Mouse (Mus musculus): Measurements from ENCODE around the gene Gcgr. TPM values are rescaled to one million over a fixed set of nuclear protein-coding genes. Genes with fewer than 3 reads are reported as not detected.

Gene Gcgr
- polyA plus RNA-seq, 1 experiment, result not detected

DNA sequence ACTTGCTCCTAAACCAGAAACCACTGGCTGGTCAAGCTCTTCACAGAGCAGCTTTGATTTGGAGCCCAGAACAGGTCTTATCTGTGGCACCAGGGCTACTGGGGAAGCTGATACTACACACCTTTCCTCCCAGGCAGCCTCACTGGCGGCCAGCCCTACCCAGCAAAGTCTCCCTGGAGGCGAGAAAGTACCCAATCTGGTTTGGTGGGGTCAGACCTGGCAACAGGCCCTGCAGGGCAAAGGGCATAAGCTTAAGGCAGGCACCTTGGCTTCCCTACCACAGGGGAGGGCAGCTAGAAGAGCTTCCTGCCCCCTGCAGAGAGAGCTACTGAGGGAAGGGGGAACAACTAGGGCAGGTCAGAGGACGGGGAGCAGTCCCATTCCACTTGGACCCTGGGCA is 30.1 kb upstream of the Gcgr start:
- TF ChIP-seq POLR2A (IDR thresholded peaks at IDR 0.05; ENCODE audit: insufficient read depth, low read depth, low read length) (no peak), CTCF (IDR thresholded peaks at IDR 0.05; ENCODE audit: insufficient read depth, low read depth, low read length) (no peak)
- no peaks in the 10 kb centered on the region for H3K4me1 ChIP-seq (ENCODE audit: control insufficient read depth, insufficient read depth, low read length)
- no peak overlapping the region for H3K4me3 ChIP-seq (ENCODE audit: insufficient read depth, low read depth, low read length)
- H3K27ac ChIP-seq (ENCODE audit: insufficient read depth, low read depth, low read length), result no peak overlapping the region
- 27% methylated on average over 3 of the region's 3 CpGs for WGBS

DNA sequence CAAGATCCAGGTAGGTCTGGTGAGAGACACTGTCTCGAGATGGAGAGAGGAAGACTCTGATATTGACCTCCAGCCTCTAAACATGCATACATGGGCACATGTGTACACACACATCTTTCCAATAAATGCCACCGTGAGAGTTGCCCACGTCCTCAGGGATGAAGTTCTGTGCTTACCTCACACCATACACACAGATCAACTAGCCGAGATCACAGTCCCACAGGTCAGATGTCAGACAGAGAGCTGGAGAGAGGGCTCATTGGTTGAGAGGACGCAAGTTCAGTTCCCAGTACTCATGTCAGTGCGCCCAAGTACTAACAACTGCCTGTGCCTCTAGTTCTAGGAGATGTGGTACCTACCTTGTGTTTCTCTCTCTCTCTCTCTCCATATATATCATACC is 29.5 kb upstream of the Gcgr start:
- Histone ChIP-seq H3K4me3 (ENCODE audit: insufficient read depth, low read depth, low read length) (no peak overlapping the region), H3K4me1 (ENCODE audit: control insufficient read depth, insufficient read depth, low read length) (no peaks in the 10 kb centered on the region), H3K27ac (ENCODE audit: insufficient read depth, low read depth, low read length) (no peak overlapping the region)
- 56% methylated on average over 6 of the region's 6 CpGs for WGBS
- TF ChIP-seq POLR2A (IDR thresholded peaks at IDR 0.05; ENCODE audit: insufficient read depth, low read depth, low read length), result no peak
- no peak for TF ChIP-seq CTCF (IDR thresholded peaks at IDR 0.05; ENCODE audit: insufficient read depth, low read depth, low read length)

DNA sequence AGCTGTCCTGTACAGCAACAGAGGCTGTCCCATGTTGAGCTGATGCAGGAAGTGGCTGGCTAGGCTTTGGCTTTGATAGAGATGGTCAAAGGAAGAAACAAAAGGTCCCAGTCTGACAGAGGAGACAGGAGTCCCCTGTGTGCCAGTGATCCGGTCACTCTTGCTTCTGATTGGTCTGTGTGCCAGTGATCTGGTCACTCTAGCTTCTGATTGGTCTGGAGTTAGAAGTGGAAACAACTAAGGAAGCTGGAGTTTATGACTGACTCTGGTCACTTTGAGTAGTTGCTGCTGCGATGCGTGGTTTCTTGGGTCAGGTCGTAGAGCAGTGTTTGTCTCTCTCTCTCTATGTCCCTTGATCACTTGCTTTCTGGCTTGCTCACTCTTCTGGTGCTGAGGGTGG is 28.8 kb upstream of the Gcgr start:
- no peak overlapping the region for H3K4me3 ChIP-seq (ENCODE audit: insufficient read depth, low read depth, low read length)
- 88% methylated on average over 4 of the region's 4 CpGs for WGBS
- no peaks in the 10 kb centered on the region for H3K4me1 ChIP-seq (ENCODE audit: control insufficient read depth, insufficient read depth, low read length)
- no peak overlapping the region for H3K27ac ChIP-seq (ENCODE audit: insufficient read depth, low read depth, low read length)
- TF ChIP-seq POLR2A (IDR thresholded peaks at IDR 0.05; ENCODE audit: insufficient read depth, low read depth, low read length) (no peak), CTCF (IDR thresholded peaks at IDR 0.05; ENCODE audit: insufficient read depth, low read depth, low read length) (no peak)

DNA sequence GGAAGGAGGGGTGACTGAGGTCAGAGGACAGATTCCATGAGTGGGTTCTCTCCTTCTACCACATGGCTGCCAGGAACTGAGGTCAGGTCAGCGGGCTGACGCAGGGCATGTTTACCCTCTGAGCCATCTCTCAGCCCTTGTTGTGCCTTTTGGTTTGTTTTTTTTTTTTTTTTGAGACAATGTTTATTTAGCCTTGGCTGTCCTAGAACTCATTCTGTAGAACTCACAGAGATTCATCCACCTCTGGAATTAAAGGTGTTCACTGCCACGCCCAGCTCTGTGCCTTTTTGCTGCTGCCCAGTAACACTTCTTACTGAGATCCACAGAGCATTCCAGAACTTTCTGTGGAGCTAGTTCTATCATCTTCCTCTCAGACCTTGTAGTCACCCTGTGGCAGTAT is 24.8 kb upstream of the Gcgr start:
- no peak for TF ChIP-seq CTCF (IDR thresholded peaks at IDR 0.05; ENCODE audit: insufficient read depth, low read depth, low read length)
- no peak for TF ChIP-seq POLR2A (IDR thresholded peaks at IDR 0.05; ENCODE audit: insufficient read depth, low read depth, low read length)
- WGBS, result 98% methylated on average over 3 of the region's 3 CpGs
- H3K4me1 ChIP-seq (ENCODE audit: control insufficient read depth, insufficient read depth, low read length), result peaks cover 3% of the 10 kb centered on the region

DNA sequence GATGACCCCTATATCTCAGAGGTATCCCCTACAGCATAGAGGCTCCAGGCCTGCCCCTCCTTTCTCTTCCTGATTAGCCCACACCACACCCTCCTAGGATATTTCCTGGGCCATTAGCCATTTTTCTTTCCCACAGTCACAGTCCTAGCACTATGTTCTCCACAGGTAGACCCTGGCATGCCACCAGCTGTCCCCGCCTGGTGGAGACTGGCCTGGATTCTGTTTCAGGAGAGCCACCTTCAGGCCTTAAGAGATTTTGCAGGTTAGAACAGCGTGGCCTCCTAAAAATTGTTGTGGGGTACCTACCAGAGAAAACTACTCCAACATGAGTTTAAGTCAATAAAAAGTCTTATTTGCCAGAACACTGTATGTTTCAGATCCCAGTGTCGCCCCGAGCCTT is 23.6 kb upstream of the Gcgr start:
- WGBS, result 69% methylated on average over 4 of the region's 4 CpGs
- TF ChIP-seq POLR2A (IDR thresholded peaks at IDR 0.05; ENCODE audit: insufficient read depth, low read depth, low read length), result no peak
- TF ChIP-seq CTCF (IDR thresholded peaks at IDR 0.05; ENCODE audit: insufficient read depth, low read depth, low read length), result no peak
- Histone ChIP-seq H3K4me3 (ENCODE audit: insufficient read depth, low read depth, low read length) (no peak overlapping the region), H3K4me1 (ENCODE audit: control insufficient read depth, insufficient read depth, low read length) (peaks cover 5% of the 10 kb centered on the region), H3K27ac (ENCODE audit: insufficient read depth, low read depth, low read length) (no peak overlapping the region)

More for the DNA sequence above, 24.8 kb upstream of the Gcgr start:
- Histone ChIP-seq H3K4me3 (ENCODE audit: insufficient read depth, low read depth, low read length) (no peak overlapping the region), H3K27ac (ENCODE audit: insufficient read depth, low read depth, low read length) (no peak overlapping the region)

DNA sequence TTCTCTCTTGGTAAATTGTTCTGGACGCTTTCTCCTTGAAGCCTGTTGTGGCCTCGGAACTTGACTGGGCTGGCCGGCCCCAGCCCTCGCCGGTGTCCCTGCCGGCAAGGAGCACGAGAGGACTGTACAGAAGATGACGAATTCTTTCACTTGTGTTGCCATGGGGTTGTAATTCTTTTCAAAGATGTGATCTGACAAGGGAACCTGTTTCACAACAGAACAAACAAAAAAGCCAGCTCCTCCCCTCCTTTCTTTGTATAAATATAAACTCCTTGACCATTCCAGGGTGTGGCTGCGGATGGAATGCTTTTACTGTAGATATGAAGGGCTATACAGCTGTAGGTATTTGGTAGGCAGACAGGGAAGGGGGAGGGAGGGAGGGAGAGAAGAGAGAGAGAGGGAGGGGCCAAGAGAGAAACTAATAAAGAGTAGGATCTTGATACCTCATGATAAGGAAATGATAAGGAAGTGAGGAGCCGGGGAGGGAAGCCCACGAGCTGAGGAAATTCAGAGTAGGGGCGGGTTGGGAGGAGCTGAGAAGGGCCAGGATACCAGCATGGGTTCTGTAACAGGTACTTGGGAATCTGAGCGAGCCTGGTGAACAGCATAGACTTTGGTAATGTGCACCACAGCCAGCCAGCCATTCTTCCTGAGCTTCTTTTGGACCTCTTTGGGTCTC is 22.7 kb upstream of the Gcgr start:
- Histone ChIP-seq H3K4me1 (ENCODE audit: control insufficient read depth, insufficient read depth, low read length) (peaks cover 5% of the 10 kb centered on the region), H3K27ac (ENCODE audit: insufficient read depth, low read depth, low read length) (no peak overlapping the region), H3K4me3 (ENCODE audit: insufficient read depth, low read depth, low read length) (no peak overlapping the region)
- WGBS, result 88% methylated on average over 13 of the region's 13 CpGs
- TF ChIP-seq POLR2A (IDR thresholded peaks at IDR 0.05; ENCODE audit: insufficient read depth, low read depth, low read length) (no peak), CTCF (IDR thresholded peaks at IDR 0.05; ENCODE audit: insufficient read depth, low read depth, low read length) (no peak)

DNA sequence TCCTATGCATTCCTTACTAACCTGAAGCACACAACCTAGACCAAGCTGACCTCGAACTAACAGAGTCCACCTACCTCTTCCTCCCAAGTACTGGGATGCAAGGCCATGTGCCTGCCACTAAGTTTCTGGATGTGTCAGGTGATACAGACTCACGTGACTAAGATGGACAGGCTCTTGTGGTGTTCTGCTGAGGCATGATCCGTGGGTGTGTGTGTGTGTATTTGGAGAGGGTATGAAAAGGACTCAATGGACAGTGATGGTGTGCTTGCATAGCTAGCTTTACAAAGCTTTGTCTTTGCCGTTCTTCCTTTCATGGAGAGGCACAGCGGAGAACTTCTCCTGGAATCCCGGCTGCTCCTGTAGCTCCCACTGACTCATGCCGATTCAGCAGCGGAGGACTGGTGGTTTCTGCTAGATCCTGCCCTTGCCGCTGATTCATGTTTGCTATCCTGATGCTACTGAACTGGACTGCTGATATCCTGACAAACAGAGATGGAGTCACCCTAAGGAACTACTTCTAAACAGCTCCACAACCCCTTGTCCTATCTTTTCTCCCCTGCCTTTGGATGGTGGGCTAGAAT is 22.1 kb upstream of the Gcgr start:
- WGBS, result 77% methylated on average over 9 of the region's 9 CpGs
- no peak overlapping the region for H3K4me3 ChIP-seq (ENCODE audit: insufficient read depth, low read depth, low read length)
- H3K27ac ChIP-seq (ENCODE audit: insufficient read depth, low read depth, low read length), result no peak overlapping the region
- peaks cover 5% of the 10 kb centered on the region for H3K4me1 ChIP-seq (ENCODE audit: control insufficient read depth, insufficient read depth, low read length)
- TF ChIP-seq POLR2A (IDR thresholded peaks at IDR 0.05; ENCODE audit: insufficient read depth, low read depth, low read length) (no peak), CTCF (IDR thresholded peaks at IDR 0.05; ENCODE audit: insufficient read depth, low read depth, low read length) (no peak)

DNA sequence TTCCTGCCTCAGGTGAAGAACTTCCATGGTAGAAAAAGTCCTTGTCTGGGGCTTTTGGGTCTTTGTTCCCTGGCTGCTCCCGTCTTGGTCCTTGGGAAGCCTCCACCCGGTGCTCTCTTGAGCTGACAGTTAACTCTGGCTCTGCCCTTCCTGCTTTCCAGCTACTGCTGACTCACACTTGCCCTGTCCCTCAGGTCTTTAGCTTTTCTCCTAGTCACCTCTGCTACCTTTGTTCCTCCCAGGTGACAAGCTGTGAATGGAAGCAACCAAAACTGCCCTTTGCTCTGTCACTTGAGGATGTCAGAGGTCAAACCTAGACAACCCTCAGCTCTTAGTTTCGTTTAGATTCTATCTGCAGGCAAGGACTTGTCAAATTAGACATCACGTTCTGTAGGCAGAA is 20.6 kb upstream of the Gcgr start:
- TF ChIP-seq POLR2A (IDR thresholded peaks at IDR 0.05; ENCODE audit: insufficient read depth, low read depth, low read length) (no peak), CTCF (IDR thresholded peaks at IDR 0.05; ENCODE audit: insufficient read depth, low read depth, low read length) (no peak)
- WGBS, result 60% methylated on average over 4 of the region's 4 CpGs
- no peak overlapping the region for H3K4me3 ChIP-seq (ENCODE audit: insufficient read depth, low read depth, low read length)
- no peak overlapping the region for H3K27ac ChIP-seq (ENCODE audit: insufficient read depth, low read depth, low read length)
- H3K4me1 ChIP-seq (ENCODE audit: control insufficient read depth, insufficient read depth, low read length), result peaks cover 5% of the 10 kb centered on the region

DNA sequence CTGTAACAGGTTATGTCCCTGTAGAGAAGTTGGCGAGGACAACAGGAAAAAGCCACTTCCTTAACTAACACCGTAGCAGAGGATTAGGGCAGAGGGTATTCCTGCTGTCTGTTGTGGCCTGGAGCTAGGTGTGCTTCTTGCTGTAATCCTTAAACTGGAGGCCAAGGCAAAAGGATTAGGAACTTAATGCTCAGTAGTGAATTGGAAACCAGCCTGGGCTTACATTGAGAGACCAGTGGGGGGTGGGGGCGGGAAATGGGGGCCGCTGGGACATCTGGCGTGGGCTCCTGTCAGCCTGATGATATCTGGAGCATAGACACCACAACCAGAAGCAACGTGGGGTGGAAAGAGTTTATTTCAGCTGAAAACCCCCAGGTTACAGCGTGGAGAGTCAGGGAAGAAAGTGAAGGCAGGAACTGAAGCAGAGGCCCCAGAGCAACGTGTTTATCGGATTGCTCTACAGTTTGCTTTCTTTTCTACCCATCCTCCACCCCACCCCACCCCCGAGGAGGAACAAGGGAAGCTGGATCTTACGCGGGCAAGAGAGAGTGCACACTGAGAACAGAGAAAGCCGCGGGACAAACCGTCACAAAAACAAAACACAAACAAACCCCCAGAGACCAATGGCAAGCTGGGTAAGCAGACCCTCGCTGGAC is 20.0 kb upstream of the Gcgr start:
- WGBS, result 8% methylated on average over 16 of the region's 16 CpGs
- Histone ChIP-seq H3K4me3 (ENCODE audit: insufficient read depth, low read depth, low read length) (peak overlapping the region; percentile 11; the same call in 1 of the 2 replicates), H3K27ac (ENCODE audit: insufficient read depth, low read depth, low read length) (no peak overlapping the region), H3K4me1 (ENCODE audit: control insufficient read depth, insufficient read depth, low read length) (peaks cover 5% of the 10 kb centered on the region)
- TF ChIP-seq POLR2A (IDR thresholded peaks at IDR 0.05; ENCODE audit: insufficient read depth, low read depth, low read length) (no peak), CTCF (IDR thresholded peaks at IDR 0.05; ENCODE audit: insufficient read depth, low read depth, low read length) (no peak)

All from olfactory bulb, adult 2 months (tissue).